Mouse (Mus musculus) left cerebral cortex, adult 2 months (tissue): ENCODE measurements around the gene Fgfr1op2. TPM values are rescaled to one million over a fixed set of nuclear protein-coding genes. Genes with fewer than 3 reads are reported as not detected.
"Not testable (repeated sequence)": the region's sequence is repeated elsewhere in the genome, so short reads cannot be mapped to it uniquely, and the experiment has no call there.

Experiments
- DNase-seq, 2 experiments: peaks; one replicate each; pipeline ENCODE4 v3.0.0; 2021 to 2022; ENCODE audit warnings: low spot score in 2 of 2, mixed read lengths in 1 of 2; ENCODE audit errors: extremely low spot score in 1 of 2
- H3K27ac ChIP-seq: fragments of 200-600 bp; 2 replicates; pipeline ENCODE4 v1.8.1; 2022
- H3K4me3 ChIP-seq: fragments of 200-600 bp; 2 replicates; pipeline ENCODE4 v1.8.1; 2022
- CTCF ChIP-seq: fragments of 200-600 bp; IDR thresholded peaks from 2 replicates; pipeline ENCODE4 v1.8.1; 2022; ENCODE audit warnings: antibody characterized with exemption, mild to moderate bottlenecking, moderate library complexity
- intact Hi-C: fragments of 180-260 bp; cut with DNase I; formaldehyde crosslinking; loops from one replicate; pipeline ENCODE4 v1.15.1; 2025
- total RNA-seq, 2 experiments: library from RNA; stranded (reverse); gene quantifications; 2 replicates each; pipeline ENCODE4 v1.2.3; 2021

Gene Fgfr1op2
- total RNA-seq, 2 experiments from 2014 or later, result 98.6 to 108 TPM

GRCm38 (mm10) chr6:146550421-146550820 lies 26.6 kb upstream of the Fgfr1op2 start:
- no peak for TF ChIP-seq CTCF
- Histone ChIP-seq H3K4me3 (no peak overlapping the region), H3K27ac (no peak overlapping the region)
- no peak for DNase-seq
- intact Hi-C loops, result no loop called here

- no peak for TF ChIP-seq CTCF
- DNase-seq, result no peak
- no peak overlapping the region for H3K4me3 ChIP-seq
- H3K27ac ChIP-seq, result no peak overlapping the region
- intact Hi-C loops, result no loop called here
Measured at GRCm38 (mm10) chr6:146551326-146551725, 25.7 kb upstream of the Fgfr1op2 start.

GRCm38 (mm10) chr6:146562461-146562860 lies 14.5 kb upstream of the Fgfr1op2 start:
- intact Hi-C loops, DNase-seq: not testable (repeated sequence)

GRCm38 (mm10) chr6:146572073-146572472 lies 4.9 kb upstream of the Fgfr1op2 start:
- no peak overlapping the region for H3K4me3 ChIP-seq
- intact Hi-C loops, result loop anchor here (10.0 kb wide), 1 partner anchor 287 kb away; no protein-coding TSS in a partner anchor
- no peak for TF ChIP-seq CTCF
- DNase-seq, result no peak
- no peak overlapping the region for H3K27ac ChIP-seq

More at GRCm38 (mm10) chr6:146562461-146562860, 14.5 kb upstream of the Fgfr1op2 start:
- H3K27ac ChIP-seq, H3K4me3 ChIP-seq: not testable (repeated sequence)

GRCm38 (mm10) chr6:146577310-146578109 lies 507 bp downstream of the Fgfr1op2 start, which contains the start of gene Ints13:
TSS of gene Ints13 (minus strand) at chr6:146577835.
- peak within 1 kb of the TSS; percentile 61 for H3K4me3 ChIP-seq
- intact Hi-C loops, result loop anchor here (2.0 to 10.0 kb wide), 4 partner anchors 65 to 715 kb away; partner anchors contain the start of genes Itpr2, Med21 and Tm7sf3
- H3K27ac ChIP-seq, result peak within 1 kb of the TSS; percentile 99
- peak; percentile 94 to 97 for DNase-seq
- TF ChIP-seq CTCF, result no peak; the same call in 1 of the 2 replicates

GRCm38 (mm10) chr6:146578111-146578531 lies 1.1 kb downstream of the Fgfr1op2 start:
- intact Hi-C loops, result loop anchor here (5.0 to 10.0 kb wide), 3 partner anchors 76 to 716 kb away; partner anchors contain the start of gene Itpr2
- TF ChIP-seq CTCF, result no peak
- Histone ChIP-seq H3K27ac (peak overlapping the region; percentile 99), H3K4me3 (peak overlapping the region; percentile 61)
- DNase-seq, result no peak

- TF ChIP-seq CTCF, result no peak
- peak overlapping the region; percentile 99 for H3K27ac ChIP-seq
- intact Hi-C loops, result loop anchor here (5.0 to 10.0 kb wide), 3 partner anchors 76 to 716 kb away; partner anchors contain the start of gene Itpr2
- H3K4me3 ChIP-seq, result peak overlapping the region; percentile 61
- DNase-seq, result peak in 1 of 2 experiments; percentile 30
Measured at GRCm38 (mm10) chr6:146578586-146578985, 1.6 kb downstream of the Fgfr1op2 start.

- intact Hi-C loops, result no loop called here
- peak in 1 of 2 experiments; percentile 50 for DNase-seq
- Histone ChIP-seq H3K27ac (peak overlapping the region; percentile 99), H3K4me3 (peak overlapping the region; percentile 61)
- no peak for TF ChIP-seq CTCF
Measured at GRCm38 (mm10) chr6:146580381-146580926, 3.5 kb downstream of the Fgfr1op2 start.

- Histone ChIP-seq H3K4me3 (no peak overlapping the region), H3K27ac (peak overlapping the region; percentile 8)
- intact Hi-C loops, result no loop called here
- no peak for DNase-seq
- TF ChIP-seq CTCF, result no peak
Measured at GRCm38 (mm10) chr6:146583366-146584046, 6.5 kb downstream of the Fgfr1op2 start.

- no peak for TF ChIP-seq CTCF
- peak overlapping the region; percentile 8 for H3K27ac ChIP-seq
- intact Hi-C loops, result no loop called here
- H3K4me3 ChIP-seq, result no peak overlapping the region
- no peak for DNase-seq
Measured at GRCm38 (mm10) chr6:146585134-146585533, 8.1 kb downstream of the Fgfr1op2 start.

- intact Hi-C loops, result no loop called here
- DNase-seq, result no peak
- Histone ChIP-seq H3K27ac (no peak overlapping the region), H3K4me3 (no peak overlapping the region)
- TF ChIP-seq CTCF, result no peak
Measured at GRCm38 (mm10) chr6:146602601-146603000, 25.6 kb downstream of the Fgfr1op2 start.

GRCm38 (mm10) chr6:146603651-146604050 lies 26.6 kb downstream of the Fgfr1op2 start:
- DNase-seq, result no peak
- no peak overlapping the region for H3K4me3 ChIP-seq
- TF ChIP-seq CTCF, result no peak; the same call in 1 of the 2 replicates
- no peak overlapping the region for H3K27ac ChIP-seq
- intact Hi-C loops, result no loop called here
